Mouse (Mus musculus): ENCODE results near the gene Sbf2. TPM values are rescaled to one million over a fixed set of nuclear protein-coding genes. Genes with fewer than 3 reads are reported as not detected.

Gene Sbf2
- total RNA-seq, 2 experiments from 2014 or later, result 141 to 177 TPM

DNA sequence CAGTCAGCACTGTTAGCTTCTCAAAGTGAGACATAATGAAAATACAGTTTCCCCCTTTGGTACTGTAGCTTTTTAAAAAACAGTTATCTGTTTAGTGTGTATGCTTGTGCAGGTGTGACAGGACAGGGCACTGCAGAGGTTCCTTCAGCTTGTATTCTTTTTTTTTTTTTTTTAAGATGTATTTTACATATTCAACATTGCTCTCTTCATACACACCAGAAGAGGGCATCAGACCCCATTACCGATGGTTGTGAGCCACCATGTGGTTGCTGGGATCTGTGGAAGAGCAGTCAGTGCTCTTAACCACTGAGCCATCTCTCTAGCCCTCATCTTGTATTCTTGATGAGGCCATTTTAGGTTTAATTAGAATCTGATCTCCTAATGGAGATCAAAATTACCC, 289.9 kb downstream of the Sbf2 start:
- intact Hi-C loops (cut with DNase I), result no loop called here
- no peak for DNase-seq

- DNase-seq, result no peak
- intact Hi-C loops (cut with DNase I), result no loop called here
Observed at GRCm38 (mm10) chr7:110321106-110321505, 293.6 kb downstream of the Sbf2 start.

- no peak for DNase-seq
- intact Hi-C loops (cut with DNase I), result no loop called here
Observed at GRCm38 (mm10) chr7:110318971-110319519, 295.7 kb downstream of the Sbf2 start.

DNA sequence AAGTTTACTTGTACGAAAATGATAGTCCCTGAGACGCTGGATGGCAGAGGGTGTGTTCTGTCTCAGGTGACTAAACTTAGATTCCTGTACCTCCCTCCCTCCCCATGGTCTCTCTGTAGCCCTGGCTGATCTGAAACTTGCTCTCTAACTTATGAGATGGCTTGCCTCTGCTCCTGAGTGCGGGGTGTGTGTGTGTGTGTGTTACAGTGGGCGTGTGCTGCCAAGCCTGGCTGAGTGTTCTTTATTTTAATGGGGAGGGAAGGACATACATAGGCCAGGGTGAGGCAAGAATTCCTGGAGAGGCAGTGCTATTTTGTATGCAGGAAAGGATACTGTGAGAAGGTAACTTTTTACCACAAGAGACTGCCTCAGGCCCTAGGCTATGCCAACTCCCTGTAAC, 297.3 kb downstream of the Sbf2 start:
- intact Hi-C loops (cut with DNase I), result no loop called here
- no peak for DNase-seq

GRCm38 (mm10) chr7:110315352-110315751, 299.4 kb downstream of the Sbf2 start:
- intact Hi-C loops (cut with DNase I), result no loop called here
- DNase-seq, result no peak

GRCm38 (mm10) chr7:110314401-110314890, 300.3 kb downstream of the Sbf2 start:
- intact Hi-C loops (cut with DNase I), result no loop called here
- no peak for DNase-seq

GRCm38 (mm10) chr7:110313392-110314055, 301.2 kb downstream of the Sbf2 start:
- no peak for DNase-seq
- intact Hi-C loops (cut with DNase I), result no loop called here

- intact Hi-C loops (cut with DNase I), result no loop called here
- peak; percentile 28 for DNase-seq
Observed at GRCm38 (mm10) chr7:110309246-110309645, 305.5 kb downstream of the Sbf2 start.

DNA sequence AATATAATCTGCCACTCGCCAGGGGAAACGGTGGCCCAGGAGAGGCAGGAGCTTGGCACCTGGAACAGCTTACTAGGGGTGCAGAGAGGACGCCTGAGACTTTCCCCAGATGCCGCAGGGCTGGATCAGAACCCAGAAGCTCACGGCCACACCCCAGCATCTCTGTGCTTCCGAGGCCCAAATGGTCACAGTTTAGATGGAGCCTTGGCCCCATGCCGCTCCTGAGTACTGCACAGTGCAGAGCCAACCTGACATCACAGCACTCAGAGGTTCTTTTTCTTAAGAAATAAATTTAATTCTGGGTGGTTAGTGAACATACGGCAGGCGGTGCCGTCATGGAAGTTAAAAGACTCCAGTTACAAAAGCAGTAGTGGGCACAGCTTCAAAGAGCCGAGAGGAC, 307.0 kb downstream of the Sbf2 start:
- intact Hi-C loops (cut with DNase I), result no loop called here
- DNase-seq, result no peak

GRCm38 (mm10) chr7:110306281-110306680, 308.4 kb downstream of the Sbf2 start:
- DNase-seq, result no peak
- intact Hi-C loops (cut with DNase I), result no loop called here

DNA sequence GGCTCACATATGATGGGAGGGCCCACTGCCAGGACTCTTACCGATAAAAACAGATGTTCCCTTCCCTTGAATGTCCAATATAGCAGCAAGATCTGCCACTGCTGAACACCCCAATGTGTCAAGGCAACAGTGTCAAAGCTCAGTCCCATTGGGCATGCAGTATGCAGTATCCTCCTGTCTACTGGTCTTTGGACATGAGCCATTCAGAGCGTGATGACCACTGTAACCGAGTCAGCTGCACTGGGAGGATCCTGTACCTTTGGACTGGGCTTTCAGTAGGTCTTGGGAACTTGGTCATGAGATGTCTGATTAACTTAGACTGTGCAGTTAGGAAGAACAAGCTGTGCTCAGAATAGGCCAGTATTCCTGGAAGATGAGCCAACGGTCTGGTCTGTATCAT, 309.2 kb downstream of the Sbf2 start:
- DNase-seq, result no peak
- intact Hi-C loops (cut with DNase I), result no loop called here

GRCm38 (mm10) chr7:110302886-110303285, 311.8 kb downstream of the Sbf2 start:
- no peak for DNase-seq
- intact Hi-C loops (cut with DNase I), result no loop called here

GRCm38 (mm10) chr7:110298739-110299410, 315.8 kb downstream of the Sbf2 start:
- no peak for DNase-seq
- intact Hi-C loops (cut with DNase I), result no loop called here

- DNase-seq, result no peak
- intact Hi-C loops (cut with DNase I), result no loop called here
Observed at GRCm38 (mm10) chr7:110298090-110298489, 316.6 kb downstream of the Sbf2 start.

- intact Hi-C loops (cut with DNase I), result no loop called here
Observed at GRCm38 (mm10) chr7:110297611-110298010, 317.1 kb downstream of the Sbf2 start.

DNA sequence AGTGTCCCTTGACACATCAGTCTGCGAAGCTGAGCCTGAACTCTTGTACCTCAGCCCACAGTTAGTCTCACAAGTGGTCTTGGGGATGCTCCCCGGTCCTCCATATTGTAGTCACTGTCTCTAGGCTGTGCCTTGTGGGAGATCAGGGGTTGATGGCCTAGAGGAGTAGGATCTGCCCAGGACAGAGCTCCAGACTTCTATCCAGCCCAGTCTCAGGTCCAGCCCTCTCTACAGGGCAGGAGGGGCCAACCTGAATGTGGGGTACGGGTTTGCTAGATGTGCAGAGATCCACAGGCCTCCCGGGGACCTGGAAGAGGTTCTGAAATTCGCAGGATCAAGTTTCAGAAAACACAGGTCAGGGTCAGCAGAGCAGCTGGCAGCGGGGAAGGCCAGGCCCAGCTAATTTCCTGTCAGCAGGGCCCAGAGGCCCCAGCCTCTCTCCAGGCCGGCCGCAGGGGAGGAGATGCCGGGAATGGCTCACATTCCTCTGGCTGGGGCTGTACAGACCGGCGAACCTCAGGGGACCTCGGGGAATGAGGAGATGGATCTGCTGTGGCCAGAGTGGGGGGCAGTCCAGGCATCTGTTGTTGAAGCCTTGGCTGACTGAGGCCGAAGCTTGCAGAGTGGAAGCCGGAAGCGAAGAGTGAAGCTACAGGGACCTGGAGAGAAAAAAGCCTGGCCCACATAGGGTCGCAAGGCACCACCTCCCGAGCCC, 317.7 kb downstream of the Sbf2 start:
- intact Hi-C loops (cut with DNase I), result no loop called here
- DNase-seq, result peak; percentile 34

More at GRCm38 (mm10) chr7:110297611-110298010, 317.1 kb downstream of the Sbf2 start:
- DNase-seq, result no peak

DNA sequence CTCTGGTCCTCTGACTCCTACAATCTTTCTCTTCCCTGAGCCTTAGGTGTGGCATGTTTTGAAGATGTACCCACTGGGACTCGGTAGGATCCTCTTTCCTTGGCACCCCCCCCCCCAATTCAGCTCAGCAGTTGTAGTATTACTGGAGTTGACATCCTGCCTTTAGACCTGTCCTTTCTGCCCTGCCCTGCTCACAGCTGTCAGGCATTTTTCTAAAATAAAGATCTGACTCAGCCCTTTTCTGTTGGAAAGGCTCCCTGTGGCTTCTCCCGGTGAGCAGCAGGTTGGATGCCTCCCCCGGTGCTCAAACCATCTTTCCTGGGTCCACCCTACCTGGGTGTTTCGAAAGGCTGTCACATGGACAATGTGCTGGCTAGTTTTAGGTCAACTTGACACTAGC, 325.1 kb downstream of the Sbf2 start:
- intact Hi-C loops (cut with DNase I), result loop anchor here (5.0 to 10.0 kb wide), 4 partner anchors 145 to 725 kb away; no protein-coding TSS in a partner anchor
- DNase-seq, result no peak

DNA sequence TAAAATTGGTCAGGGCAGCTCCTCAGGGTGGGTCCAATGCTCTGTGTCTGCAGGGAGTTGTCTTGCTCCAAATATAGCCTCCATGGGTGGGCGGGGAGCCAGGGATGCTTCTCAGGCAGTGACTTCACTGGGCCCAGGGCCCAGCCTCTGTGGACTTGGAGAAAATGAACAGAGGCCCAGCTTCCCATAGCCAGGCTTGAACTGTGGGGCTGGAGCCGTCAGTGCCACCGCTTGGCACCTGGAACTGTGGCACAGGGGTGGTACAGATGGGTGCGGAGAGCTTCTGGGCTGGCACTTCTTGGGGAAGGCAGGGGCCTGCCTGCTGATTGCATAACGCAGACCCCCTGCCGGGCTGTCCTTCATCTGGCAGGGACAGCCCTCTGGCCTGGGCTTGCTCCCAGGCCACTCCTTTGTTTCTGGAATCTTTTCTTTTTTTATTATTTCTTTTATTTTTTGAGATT, 326.0 kb downstream of the Sbf2 start:
- intact Hi-C loops (cut with DNase I), result loop anchor here (5.0 to 10.0 kb wide), 4 partner anchors 146 to 726 kb away; no protein-coding TSS in a partner anchor
- peak; percentile 85 for DNase-seq

DNA sequence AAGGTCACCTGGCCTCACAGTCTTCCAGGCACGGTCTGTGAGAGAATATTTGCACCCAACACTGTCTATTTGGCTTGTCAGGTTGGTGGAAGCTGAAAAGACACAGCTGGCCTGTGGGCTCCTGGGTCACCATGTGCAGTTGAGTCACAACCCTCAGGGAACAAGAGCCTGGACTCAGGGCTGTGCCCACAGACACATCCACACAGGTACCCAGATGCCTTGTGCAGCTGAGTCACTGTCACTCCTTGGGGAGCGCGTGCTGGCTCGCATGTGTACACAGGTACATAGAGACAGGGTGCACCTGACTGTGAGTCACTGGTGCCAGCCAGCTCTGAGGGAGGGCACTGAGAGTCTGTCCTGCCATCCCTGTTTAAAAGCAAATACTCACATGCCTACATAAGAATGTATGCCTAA, 326.5 kb downstream of the Sbf2 start:
- intact Hi-C loops (cut with DNase I), result loop anchor here (5.0 to 10.0 kb wide), 4 partner anchors 147 to 727 kb away; no protein-coding TSS in a partner anchor
- DNase-seq, result no peak

- DNase-seq, result peak; percentile 39
Observed at GRCm38 (mm10) chr7:110287476-110288071, 327.1 kb downstream of the Sbf2 start.

More at GRCm38 (mm10) chr7:110287476-110288071, 327.1 kb downstream of the Sbf2 start:
- intact Hi-C loops (cut with DNase I), result loop anchor here (5.0 to 10.0 kb wide), 4 partner anchors 147 to 727 kb away; no protein-coding TSS in a partner anchor

All from left cerebral cortex, postnatal 4 days (tissue).